Mouse (Mus musculus) urinary bladder, adult 2 months (tissue): ENCODE measurements around the gene Fgd1. TPM values are rescaled to one million over a fixed set of nuclear protein-coding genes. Genes with fewer than 3 reads are reported as not detected.

ENCODE experiments used
- DNase-seq: peaks from one replicate; pipeline ENCODE4 v3.0.0; 2022; ENCODE audit warnings: low spot score
- polyA plus RNA-seq: library from polyadenylated mRNA; depleted of rRNA; stranded (reverse); fragments of >200 nt; gene quantifications from 2 replicates; pipeline ENCODE4 v1.2.3, GENCODE M21; 2012; rRNA removed

The Fgd1 gene
- polyA plus RNA-seq, 1 experiment: 8.5 TPM

DNA sequence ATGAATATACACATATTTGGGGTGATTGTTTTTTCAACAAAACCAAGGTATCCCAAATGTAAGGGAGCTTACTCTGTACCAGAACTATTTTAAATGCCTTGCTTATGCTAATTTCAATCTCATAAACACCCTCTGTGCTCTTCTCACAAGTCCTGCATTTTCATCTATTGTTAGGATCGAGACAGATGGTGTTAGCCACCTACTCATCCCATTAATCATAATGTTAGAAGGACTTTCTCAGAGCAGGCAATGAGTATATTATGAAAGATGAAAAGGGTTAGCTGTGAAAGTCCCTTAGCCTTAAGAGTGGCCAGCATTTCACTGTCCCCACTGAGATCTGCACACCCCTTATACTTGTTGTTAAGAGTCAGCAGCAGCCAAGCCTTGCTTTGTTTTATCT lies 41.5 kb downstream of the Fgd1 start:
- no peak for DNase-seq

DNA sequence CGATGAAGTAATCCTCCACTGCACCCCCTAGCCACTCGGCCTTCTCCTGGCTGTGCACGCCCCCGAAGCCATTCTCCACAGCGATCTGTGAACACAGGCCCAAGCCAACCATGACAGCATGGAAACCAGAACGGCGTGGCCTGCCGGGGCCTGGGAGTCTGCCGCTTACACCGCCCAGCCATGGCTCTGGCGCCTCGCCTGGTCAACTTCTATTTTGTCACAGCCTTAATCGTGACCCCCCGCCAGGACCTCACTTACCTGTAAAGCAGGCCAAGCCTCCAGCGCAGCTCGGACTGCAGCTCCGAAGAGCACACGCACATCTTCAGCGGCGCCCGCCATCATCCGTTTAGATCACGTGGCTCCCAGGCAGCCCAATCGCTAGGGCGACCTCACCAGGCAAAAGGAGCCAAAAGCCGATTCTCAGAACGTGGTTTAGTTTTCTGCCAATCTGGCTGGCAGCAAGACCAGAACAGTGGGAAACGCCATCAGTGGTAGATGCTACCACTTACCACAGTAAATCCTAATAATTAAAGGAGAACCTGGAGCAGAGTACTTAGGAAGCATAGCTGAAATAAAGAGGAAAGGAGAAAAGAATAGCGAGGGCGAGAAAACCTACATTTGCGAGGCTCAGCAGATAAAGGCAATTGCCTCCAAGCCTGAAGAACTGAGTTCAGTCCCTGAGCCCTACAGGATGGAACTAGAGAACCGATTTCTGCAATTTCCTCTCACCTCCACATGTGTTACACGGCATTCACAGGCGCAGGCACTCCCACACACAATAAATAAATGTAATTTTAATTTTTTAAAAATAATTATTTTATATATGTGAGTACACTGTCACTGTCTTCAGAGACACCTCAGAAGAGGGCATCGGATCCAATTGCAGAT lies 50.5 kb downstream of the Fgd1 start, which contains the start of gene Tsr2:
TSS of gene Tsr2 (minus strand) at position 373 of the 888 bp plus-strand sequence.
- DNase-seq: peak; percentile 39

DNA sequence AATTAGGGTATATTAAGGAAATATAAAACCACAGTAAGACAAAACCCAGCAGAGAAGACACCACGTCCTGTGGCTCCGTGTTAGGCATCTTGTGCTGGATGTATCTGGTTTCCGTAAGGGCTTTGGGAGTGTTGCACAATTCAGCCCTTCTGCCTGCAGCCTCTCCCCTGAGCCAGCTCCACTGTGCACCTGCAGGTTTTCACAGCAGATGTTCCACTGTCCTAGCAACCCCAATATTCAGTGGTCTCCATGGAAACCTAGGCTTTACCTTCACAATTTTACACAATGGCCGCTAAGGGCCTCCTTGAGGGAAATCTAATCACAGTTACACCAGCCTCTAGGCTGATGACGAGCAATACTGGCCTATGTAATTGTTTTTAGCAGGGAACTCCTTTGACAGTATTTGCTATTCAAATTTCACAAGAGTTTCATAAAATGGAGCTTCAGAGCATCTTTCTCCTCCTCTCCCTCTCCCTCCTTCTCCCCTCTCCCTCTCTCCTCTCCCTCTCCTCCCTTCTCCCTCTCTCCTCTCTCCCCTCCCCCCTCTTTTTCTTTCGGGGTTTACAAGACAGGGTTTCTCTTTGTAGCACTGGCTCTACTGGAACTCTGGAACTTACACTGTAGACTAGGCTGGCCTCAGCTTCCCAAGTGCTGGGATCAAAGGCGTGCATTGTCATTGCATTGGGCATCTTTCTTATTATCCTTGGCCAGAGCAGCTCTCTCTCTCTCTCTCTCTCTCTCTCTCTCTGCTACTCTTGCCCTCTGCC lies 61.5 kb downstream of the Fgd1 start:
- DNase-seq: no peak

DNA sequence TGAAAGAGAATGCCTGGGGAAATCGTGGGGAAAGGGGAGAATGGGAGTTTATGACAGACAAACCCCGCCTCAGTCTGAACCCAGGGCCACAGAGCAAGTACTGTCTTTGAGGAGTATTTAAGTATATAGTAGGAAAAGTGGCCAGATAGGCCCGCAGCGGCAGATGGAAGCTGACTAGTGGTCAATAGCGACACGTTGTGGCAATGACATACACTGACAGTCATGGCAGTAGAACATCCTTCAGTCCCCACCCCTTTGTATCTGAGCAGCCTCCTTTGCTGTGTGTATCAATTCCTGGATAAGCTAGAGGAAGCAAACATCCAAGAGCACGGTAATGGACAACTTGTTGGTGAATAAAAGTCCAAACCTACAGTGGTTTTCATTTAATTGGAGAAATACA lies 70.8 kb downstream of the Fgd1 start:
- DNase-seq: no peak

DNA sequence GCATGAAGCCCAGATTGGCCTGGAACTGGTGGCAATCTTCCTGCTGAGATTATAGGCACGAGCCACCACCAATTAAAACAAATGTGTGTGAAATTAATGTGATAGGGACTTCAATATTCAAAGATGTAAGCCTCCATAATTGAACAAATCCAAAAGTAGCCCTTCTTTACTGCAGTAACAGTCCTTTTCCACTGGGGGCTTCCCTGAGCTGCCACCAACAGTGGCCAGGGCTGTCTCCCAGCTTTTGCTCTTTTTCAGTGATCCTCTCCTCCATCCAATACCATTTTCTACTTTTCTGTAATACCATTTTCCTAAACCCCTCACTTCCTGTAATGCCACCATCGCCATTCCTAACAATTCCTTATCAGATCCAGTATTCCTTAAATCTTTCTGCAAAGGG lies 71.5 kb downstream of the Fgd1 start:
- DNase-seq: no peak

DNA sequence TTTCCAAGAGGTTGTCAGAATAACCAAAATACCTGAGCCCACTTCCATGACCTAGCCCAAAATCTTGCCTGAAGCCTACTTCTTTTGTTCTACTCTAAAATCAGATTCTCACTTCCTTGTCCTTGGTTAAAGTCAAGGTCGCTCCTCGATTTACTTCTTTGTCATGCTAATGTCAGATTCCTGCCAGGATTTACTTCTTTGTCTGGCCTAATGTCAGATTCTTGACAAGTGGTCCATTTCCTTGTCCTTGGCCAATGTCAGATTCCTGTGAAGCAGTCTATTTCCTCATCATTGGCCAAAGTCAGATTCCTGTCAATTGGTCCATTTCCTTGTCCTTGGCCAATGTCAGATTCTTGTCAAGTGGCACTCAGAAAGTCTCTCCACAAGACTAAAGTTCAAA lies 78.0 kb downstream of the Fgd1 start:
- DNase-seq: no peak

DNA sequence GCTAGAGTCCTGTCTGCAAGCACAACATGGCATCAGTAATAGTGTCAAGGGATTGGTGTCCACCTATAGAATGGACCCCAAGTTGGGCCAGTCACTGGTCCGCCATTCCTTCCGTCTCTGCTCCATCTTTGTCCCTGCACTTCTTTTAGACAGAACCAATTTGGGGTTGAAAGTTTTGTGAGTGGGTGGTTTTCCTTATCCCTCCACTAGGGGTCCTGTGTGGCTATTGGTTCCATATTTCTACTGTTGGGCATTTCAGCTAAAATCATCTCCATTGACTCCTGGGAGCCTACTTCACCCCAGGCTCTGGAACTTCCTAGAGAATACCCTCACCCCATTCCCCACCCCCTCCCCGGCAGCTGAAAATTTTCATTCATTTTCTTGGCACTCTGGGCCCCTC lies 84.5 kb downstream of the Fgd1 start:
- no peak for DNase-seq

DNA sequence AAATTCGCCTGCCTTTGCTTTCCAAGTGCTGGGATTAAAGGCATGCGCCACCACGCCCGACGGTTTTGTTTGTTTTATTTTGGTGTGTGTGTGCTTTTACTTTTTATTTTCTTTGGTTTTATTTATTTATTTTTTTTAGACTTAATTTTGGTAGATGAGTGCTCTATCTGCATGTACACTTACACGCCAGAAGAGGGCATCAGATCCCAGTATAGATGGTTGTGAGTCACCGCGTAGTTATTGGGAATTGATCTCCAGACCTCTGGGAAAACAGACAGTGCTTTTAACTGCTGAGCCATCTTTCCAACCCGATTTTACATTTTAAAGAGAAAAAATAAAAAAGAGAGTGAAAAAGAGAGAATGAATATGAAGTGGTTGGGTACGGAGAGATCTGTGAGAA lies 86.8 kb downstream of the Fgd1 start:
- no peak for DNase-seq

Other genes starting within 250 kb of the Fgd1 start
- gene Maged2, start 231.8 kb upstream of the Fgd1 start, polyA plus RNA-seq: 55.3 and 57.0 TPM in 2 replicates
- 16.9 and 19.6 TPM in 2 replicates for gene Gnl3l, start 28.8 kb upstream of the Fgd1 start, polyA plus RNA-seq
- 24.1 and 25.0 TPM in 2 replicates for gene Tsr2, start 50.4 kb downstream of the Fgd1 start, polyA plus RNA-seq
- gene Wnk3, start 151.9 kb downstream of the Fgd1 start, polyA plus RNA-seq: 0.50 and 0.57 TPM in 2 replicates